Mouse (Mus musculus) erythroblast, adult 5-6 weeks (primary cell): ENCODE measurements around the gene Sav1. TPM values are rescaled to one million over a fixed set of nuclear protein-coding genes. Genes with fewer than 3 reads are reported as not detected.
A peak's percentile ranks its signal among the peaks of the same experiment; 100 is the strongest.

ENCODE experiments used
- ATAC-seq: replicated peaks from 2 replicates; pipeline ENCODE4 v1.8.0; 2016; ENCODE audit warnings: moderate number of reproducible peaks, mild to moderate bottlenecking, moderate TSS enrichment, inconsistent platforms; ENCODE audit not compliant: poor library complexity, low FRiP score, severe bottlenecking
- total RNA-seq, 2 experiments: library from RNA; stranded (forward) in 1 of 2; stranded (reverse) in 1 of 2; fragments of 150-400 nt in 1 of 2; fragments of 200-764, 138-1000 nt in 1 of 2; gene quantifications; 2 replicates each; pipeline versions ENCODE4 v1.2.3 to v1.2.4; 2015 to 2017; ENCODE audit warnings: low replicate concordance in 2 of 2

The Sav1 gene
- total RNA-seq (2015; ENCODE audit: low replicate concordance) (55.0 and 80.0 TPM in 2 replicates), total RNA-seq (2017; ENCODE audit: low replicate concordance) (42.4 and 55.8 TPM in 2 replicates)

DNA sequence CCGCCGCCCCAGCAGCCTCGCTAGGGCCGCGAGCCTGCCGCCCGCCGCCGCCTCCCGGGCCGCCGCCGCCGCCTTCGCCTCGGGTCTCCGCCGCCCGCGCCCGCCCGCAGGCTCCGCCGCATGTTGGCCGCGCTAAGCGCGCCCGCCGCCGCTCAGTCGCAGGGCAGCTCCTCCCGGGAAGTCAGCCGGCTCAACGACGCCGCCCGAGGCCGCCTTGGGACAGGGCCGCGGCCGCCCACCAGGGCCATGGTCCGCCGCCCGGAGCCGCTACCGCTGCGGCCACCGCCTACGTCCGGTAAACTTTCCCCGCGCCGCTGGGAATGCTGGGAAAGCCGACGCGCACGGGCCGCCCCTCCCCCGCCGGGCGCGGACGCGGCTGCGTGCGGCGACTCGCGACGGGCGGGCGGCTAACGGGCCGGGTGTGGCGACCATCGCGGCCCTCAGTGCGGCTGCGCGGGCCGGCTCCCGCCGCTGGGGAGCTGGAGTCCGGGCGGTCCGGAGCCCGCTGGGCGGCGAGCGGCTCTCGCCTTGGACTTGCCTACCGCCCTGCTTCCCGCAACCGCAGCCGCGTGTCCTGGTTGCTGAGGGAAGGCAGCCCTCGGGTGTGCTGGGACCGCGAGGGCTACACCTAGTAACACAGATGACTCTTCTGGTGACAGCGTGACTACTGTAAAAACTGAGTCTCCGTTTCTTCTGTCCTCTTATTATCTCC, at the start of gene Sav1:
Sav1 (minus strand) TSS at position 217 of the 712 bp plus-strand sequence.
- ATAC-seq: peak; percentile 90

DNA sequence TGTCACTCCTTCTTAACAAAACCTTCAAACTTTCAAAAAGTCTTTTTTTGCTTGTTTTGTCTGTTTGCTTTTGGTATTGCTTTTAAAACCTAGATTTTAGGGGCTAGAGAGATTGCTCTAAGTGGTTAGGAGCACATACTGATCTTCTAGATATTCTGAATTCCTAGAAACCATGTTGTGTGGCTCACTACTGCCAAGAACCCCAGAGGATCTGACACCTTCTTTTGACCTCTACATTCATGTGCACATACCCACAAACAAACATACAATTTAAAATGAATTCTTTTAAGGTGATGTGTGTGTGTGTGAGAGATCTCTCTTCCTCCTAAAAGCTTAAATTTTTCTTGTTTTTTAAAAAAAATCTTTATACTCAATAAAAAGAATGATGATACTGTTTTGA, 39.4 kb upstream of the Sav1 start:
- ATAC-seq: no peak

DNA sequence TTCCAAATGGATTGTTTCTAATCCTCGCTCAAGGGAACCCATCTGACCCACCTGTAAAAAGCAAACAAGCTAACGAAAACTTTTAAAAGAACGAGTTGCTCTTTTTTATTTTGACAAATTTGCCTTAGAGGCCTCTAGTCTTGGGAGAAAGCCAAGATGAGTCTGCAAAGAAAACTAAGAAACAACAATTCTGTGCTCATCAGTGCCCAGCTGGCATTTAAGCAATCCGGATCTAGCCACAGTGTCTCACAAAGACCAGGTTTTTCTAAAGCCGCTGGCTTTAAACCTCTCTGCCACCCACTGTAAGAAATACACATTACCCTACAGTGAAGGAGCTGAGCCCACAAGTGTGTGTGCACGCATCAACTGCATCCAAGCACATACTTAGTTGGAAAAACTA, 38.6 kb upstream of the Sav1 start:
- no peak for ATAC-seq

DNA sequence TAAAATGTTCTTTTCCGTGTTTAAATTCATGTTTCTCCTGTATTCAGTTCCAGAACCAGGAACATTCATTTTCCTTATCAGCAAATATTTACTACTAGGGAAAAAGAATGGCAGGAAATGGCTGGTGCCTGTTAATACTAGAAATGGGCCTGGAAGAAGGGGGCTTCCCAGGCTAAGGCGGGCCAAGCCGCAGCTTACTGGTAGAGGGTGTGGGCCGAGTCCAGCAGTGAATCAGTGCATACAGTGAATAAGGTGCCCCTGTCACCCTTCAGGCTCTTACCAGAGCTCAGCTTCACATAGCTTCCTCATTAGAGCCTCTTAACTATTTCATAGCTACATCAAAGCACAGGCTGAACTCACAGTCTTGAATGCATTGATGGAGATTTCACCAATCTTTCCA, 36.8 kb upstream of the Sav1 start:
- ATAC-seq: no peak

DNA sequence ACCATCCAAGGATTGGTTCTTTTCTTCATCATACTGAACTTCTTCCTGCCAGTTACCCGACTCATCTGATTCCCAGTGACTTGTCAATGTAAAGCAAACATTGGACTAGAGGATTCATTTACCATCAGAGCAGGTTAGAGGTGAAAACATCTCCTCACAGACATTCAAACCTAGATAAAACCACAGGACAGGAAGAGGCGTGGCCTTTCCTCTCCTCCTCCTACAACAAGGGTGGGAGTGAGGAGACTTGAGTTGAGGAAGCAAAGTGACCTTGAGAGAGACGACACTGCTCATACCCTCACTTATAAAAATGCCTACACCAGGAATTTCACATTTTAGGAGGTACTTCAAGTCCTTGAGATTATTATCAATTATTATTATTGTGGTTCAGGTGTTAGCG, 31.4 kb upstream of the Sav1 start:
- no peak for ATAC-seq

DNA sequence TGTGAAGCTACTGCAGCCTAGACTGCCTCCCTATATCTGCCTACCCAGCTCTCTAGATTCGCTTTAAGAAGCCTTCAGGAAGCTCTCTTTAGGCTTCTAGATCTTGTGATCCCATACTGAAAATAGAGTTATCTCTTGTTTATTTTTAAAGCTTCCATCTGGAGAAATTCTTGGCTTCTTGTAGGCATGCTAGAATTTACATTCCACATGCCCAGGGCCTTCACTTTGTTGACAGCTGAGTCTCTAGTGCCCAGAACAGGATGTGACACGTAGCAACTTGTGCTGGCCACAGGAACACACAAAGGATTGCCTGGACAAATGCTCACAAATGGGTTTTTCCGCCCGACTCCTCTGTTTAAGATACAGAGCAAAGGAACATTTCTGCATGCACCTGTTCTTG, 29.1 kb upstream of the Sav1 start:
- no peak for ATAC-seq

DNA sequence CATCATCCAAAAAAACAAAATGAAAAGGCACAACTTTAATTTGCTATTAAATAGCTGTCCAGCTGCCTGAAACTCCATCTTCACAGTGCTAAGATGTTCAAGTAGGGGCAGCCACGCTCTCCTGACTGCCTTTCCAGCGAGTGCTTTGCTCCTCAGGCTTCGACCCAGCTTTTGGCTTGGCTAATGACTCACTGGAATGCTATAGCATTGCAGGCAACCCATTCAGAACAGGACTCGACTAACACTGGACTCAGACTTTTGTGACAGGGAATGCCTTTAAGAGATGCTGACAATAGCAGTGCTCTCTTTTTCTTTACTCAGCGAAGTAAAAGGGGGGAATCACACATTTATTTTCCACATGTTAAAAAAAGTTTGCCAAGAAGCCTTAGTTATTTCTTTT, 24.9 kb upstream of the Sav1 start:
- no peak for ATAC-seq

DNA sequence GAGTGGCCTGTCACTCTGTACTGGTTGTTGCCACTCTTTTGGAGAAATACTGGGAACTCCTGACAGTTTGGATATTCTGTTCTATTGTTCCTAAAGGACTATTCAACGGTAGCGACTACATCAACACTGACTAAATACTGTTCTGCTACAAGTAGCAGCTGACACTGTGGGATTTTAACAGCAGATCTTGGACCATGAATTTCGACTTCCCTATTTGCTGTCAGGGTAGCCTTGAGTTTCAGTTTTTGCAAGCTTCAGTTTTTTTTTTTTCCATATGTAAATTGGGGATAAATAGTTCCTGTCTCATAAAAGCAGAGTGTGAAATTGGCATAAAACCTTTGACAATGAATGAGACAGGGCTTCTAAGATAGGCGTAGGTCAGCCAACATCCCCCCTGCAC, 23.6 kb upstream of the Sav1 start:
- no peak for ATAC-seq

DNA sequence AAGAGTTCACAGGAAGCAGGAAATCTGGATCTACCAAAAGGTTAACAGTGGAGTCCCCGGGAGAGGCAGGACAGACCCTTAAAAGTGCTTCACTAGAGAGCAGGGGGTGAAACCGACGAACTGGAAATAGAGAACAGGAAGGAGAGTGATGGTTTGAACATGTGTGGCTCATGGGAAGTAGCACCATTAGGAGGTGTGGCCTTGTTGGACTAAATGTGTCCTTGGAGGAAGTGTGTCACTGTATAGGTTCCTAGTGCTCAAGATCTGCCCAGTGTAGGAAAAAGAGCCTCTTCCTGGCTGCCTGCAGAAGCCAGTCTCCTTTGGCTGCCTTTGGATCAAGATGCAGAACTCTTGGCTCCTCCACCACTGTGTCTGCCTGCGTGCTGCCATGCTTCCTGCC, 18.3 kb upstream of the Sav1 start:
- ATAC-seq: no peak

DNA sequence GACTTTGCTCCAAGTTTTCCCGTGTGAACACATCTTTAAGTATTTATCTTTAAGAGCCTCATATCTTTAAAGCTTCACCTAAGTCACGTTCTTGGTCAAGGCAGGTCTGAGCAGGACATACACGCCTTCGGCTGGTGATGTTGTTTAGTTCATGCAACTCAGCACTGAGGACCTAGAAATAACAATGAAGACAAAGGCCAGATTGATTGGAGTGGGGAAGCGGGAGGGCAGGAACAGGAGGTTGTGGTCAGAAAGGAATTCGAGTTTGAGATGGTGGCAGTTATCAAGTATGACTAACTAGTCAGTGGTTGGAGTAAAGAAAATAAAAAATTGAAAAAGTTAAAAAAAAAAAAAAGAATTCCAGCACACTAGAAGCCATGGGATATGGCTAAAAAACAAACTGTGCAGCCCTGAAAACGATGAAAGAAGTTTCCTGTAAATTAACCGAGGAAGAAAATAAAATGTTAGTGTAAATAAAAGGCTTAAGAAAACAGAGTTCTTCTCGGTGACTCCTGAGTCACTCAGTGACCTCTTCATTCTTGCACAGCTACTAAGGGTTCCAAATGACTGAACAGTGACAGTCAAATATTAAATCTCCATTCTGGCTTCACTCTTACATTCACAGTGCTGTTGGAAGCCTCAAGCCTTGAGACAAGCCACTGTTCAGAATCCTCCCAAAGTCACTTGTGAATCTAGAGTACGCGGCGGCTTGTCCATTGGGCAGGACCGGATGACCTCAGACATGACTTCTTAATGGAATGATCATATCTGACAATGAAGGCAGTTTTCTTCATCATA, 11.6 kb upstream of the Sav1 start:
- no peak for ATAC-seq

DNA sequence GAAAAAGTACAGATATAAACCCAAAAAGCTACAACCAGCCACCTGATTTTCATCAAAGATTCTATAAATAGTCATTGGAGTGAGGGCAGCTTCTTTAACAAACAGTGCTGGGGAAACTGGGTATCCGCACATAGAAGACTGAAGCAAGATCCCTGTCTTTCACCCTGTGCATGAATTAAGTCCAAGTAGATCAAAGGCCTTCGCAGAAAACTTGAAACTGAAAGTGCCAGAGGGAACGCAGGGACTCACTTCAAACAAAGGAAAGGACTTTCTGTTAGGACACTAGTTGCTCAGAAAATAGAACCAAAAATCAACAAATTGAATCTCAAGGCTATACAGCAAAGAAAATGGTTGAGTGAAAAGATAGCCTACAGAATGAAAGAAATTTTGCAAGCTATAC, 8.6 kb upstream of the Sav1 start:
- no peak for ATAC-seq

DNA sequence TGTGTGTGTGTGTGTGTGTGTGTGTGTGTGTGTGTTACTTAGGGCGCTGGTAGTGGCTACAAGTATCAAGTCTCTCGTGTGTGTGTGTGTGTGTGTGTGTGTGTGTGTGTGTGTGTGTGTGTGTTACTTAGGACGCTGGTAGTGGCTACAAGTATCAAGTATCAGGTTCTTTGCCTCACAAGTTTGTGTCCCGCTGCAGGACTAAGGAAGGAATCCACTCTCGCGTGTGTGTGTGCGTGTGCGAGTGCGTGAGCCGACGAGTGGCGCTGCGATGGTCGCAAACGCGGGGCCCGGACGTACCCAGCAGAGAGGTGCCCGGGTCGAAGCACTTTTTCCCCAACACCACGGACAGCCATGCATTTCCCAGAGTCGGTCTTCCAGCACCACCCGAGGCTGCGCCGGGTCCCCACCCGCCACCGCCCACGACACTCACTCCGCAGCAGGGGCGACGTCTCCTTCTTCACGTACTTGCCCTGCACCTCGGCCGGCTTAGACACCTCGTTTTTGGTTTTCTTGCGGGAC, 500 bp downstream of the Sav1 start:
- peak; percentile 41 for ATAC-seq

DNA sequence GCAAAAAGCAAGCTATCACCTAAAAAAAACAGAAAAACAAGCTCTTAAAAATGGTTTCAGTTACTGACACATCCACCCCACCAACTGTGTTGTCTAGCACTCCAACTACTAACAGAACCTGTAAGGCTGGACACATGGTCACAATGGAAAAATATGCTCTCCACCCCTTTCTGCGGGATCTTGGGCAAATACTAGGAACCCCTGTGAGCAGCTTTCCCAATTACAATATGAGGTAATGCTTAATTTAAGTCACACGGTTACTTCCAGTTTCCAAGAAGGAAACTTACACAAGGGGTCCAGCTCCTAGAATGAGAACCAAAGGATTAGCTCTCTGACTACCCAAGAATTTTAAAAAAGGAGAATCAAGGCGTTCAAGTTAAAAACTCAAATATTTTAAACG, 1.3 kb downstream of the Sav1 start:
- no peak for ATAC-seq

DNA sequence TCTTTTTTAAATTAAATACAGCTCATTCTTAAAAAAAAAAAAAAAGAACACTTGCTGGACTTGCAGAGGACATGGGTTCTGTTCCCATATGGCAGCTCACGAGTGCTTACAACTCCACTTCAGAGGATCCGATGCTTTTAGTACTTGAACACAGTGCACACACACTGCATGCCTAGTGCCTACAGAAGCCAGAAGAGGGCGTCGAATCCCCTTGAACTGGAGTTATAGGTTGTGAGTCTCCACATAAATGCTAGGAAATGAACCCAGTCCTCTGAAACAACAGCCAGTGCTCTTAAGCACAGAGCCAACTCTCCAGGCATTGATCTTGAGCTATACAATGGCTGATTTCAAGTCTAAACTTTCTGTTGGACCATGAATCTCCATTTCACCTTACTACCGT, 3.9 kb downstream of the Sav1 start:
- ATAC-seq: no peak

DNA sequence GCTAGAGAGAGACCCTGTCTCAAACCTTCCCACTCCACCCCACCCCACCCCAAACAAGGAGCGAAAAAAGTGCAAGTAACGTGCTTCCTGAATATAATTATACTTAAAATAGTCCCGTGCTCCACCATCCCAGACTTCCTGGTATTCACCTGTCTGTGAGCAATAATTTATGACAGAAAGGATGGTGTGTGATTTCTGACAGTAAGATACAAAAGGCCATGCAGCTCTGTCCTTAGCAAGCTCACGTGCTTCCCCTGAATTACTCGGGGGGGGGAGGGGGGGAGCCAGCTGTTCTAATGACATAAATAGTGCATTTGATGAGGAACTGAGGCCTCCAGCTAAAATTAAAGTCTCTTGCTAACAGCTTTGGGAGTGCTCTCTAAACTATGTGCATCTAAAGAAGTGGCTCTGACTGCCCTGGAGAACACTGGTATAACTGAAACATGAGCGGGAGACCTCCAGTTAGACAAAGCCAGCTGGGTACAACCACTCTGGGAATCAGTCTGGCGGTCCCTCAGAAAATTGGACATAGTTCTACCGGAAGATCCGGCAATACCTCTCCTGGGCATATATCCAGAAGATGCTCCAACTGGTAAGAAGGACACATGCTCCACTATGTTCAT, 9.3 kb downstream of the Sav1 start:
- no peak for ATAC-seq

DNA sequence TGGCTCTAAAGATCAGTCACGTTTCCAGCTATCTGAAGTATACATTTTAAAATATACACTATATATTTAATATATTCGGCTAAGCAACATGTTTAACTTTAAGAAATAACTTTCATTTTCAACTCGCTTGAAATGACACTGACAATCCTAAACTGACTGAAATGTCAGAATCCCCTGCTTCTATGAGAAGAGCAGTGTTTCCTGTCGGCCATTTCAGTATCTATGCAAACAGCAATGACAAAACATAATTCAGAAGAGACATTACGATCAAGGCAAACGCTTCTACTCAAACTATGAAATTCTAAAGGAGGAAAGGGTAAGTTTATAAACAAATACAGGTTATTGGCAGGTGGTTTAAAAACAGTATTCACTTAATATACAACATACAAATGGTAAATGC, 10.1 kb downstream of the Sav1 start:
- ATAC-seq: no peak

DNA sequence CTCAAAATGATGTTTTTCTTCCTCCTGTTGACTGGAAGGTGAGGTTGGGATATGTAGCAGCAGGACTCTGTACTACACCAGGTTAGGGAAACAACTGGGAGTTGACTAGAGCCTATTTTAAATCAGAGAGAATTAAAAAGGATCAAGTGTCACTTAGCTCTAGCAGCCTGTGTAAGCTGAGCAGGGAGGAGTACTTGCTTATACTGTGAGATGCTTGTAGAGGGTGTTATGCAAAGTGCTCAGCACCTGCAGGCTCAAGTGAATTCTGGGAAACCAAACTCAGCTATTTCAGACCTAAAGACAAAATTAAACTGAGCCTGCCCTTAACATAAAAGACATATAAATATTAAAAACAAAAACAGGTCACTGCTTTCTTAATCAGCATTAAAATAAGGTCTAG, 13.1 kb downstream of the Sav1 start:
- no peak for ATAC-seq

DNA sequence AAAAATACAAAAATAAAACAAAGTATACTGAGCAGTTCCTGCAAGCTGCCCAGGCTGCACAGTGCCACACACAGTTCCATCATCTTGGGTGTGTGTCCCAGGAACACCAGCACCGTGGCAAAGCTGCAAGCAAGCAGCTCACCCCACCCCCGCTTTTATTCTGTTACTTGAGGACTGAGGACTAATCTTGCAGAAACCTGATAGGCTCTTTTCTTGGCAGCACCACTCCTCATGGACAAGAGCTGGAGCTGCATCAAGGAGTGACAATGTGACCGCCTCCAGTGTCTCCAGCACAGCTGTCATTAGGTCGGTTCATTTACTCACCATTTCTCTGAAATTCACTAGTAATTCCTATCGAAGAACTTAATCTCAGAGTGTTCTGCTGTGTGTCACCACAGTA, 18.6 kb downstream of the Sav1 start:
- no peak for ATAC-seq

DNA sequence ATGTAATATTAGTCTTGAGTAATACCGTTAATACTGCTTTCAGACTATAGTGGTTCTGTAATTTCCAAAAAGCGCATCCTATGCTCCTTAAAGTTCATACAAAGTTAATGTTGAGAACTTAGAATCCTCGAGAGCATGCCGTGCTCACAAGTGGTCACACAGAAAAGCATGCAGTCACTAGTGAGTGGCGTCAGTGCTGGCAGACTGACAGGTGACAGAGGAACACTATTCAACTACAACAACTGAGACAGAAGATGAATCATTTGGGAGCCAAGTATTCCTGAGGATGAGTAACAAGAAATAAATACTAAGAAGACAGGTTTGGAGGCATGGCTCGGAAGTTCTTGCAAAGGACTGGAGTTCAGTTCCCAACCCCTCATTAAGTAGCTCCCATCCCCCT, 19.7 kb downstream of the Sav1 start:
- no peak for ATAC-seq

DNA sequence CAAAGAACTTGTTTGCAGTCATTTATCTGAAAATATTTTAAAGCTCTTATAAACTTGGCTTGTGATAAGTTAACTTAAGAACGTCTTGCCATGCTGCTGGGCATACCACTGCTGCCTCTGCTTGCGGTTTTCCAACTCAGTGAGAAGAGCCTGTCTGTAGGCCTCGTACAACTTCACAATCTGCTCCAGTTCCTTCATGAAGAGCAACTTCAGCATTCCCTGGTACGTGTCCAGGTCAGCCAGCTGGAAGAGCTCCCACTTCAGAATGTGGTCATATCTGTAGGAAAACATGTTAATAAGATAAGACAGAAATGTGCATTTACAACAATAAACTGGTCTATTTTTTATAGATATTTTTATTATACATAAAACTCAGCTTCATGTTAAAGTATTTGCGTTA, 20.7 kb downstream of the Sav1 start:
- ATAC-seq: no peak

DNA sequence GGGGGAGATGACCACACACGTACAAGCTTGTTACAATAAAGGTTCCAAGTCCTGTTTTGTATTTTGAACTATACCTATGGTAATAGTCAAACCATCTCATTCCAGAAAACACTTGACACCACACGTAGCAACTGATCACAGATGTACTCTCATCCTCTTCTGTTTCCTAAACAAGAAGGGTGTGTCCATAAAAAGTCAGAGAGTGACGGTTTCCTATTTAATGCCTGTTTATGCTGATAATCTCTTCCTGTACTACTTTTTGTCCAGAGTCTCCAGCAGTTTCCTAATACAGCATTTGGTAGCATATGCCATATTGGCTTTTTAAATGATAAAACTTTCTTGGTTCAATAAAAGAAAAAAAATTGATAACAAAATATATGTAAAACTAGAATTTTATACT, 21.2 kb downstream of the Sav1 start:
- ATAC-seq: no peak
